In the genomic region with DNA sequence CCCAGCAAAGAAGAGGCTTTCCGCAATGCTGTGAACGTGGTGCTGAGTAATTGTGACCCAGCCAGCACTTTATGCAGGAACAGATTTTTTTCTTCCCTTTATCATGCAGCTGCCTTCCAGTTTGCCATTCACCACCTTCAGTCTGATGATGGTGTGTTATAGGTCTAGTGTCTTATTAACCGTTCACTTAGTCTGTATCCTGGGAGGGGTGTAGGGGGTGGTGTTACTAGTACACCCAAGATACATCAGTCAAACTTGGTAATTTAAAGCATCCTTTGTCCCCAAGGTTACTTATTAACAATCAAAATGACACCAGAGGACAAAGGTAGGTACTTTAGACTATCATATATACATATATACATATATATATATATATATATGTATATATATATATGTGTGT, we compare ENCODE assay signal across 20 mouse cellular contexts. TPM values are rescaled to one million over a fixed set of nuclear protein-coding genes. Genes with fewer than 3 reads are reported as not detected.
A peak's percentile ranks its signal among the peaks of the same experiment; 100 is the strongest.
DNase-seq lines count a peak whose midpoint lies in the region; ATAC-seq lines count a peak whose summit lies in the region.
"Had no signal": no experiment of that assay in that cellular context is flagged by ENCODE, and none has a peak within 500 bp of the region (broad histone marks: within the 10 kb centered on the region; RNA-seq: fewer than 3 reads in every experiment).

No protein-coding gene starts in this region.

- H3K4me3 ChIP-seq in hindbrain, embryonic 10.5 days: no peak overlapping the region
- H3K4me3 ChIP-seq in hindbrain, embryonic 11.5 days (ENCODE audit: low read depth, low read length): no peak overlapping the region
- no peak overlapping the region for H3K4me3 ChIP-seq in midbrain, embryonic 14.5 days (replicated peaks; ENCODE audit: low read depth, low read length)
- H3K4me3 ChIP-seq in midbrain, embryonic 13.5 days (replicated peaks): no peak overlapping the region
- H3K4me3 ChIP-seq in intestine, embryonic 15.5 days (replicated peaks): no peak overlapping the region
- no peak overlapping the region for H3K4me3 ChIP-seq in neural tube, embryonic 15.5 days (replicated peaks)
- H3K4me3 ChIP-seq: forebrain, embryonic 15.5 days; liver, embryonic 15.5 days; lung, embryonic 15.5 days; megakaryocyte, embryonic 14.5 days; midbrain, embryonic 15.5 days had no signal

- 82% methylated on average over 3 of the region's 3 CpGs for WGBS in hindbrain, embryonic 10.5 days
- 87% methylated on average over 3 of the region's 3 CpGs for WGBS in hindbrain, embryonic 11.5 days
- WGBS in midbrain, embryonic 14.5 days: 82% methylated on average over 3 of the region's 3 CpGs
- WGBS in midbrain, embryonic 13.5 days: 79% methylated on average over 3 of the region's 3 CpGs
- 71% methylated on average over 3 of the region's 3 CpGs for WGBS in intestine, embryonic 15.5 days
- WGBS in neural tube, embryonic 15.5 days: 60% methylated on average over 3 of the region's 3 CpGs

- no peaks in the 10 kb centered on the region for H3K36me3 ChIP-seq in hindbrain, embryonic 10.5 days
- H3K36me3 ChIP-seq in hindbrain, embryonic 11.5 days (ENCODE audit: control insufficient read depth, insufficient read depth, low read length): no peaks in the 10 kb centered on the region
- H3K36me3 ChIP-seq in midbrain, embryonic 14.5 days (ENCODE audit: control insufficient read depth, insufficient read depth, low read length): no peaks in the 10 kb centered on the region
- H3K36me3 ChIP-seq in midbrain, embryonic 13.5 days: no peaks in the 10 kb centered on the region
- H3K36me3 ChIP-seq in intestine, embryonic 15.5 days: no peaks in the 10 kb centered on the region
- no peaks in the 10 kb centered on the region for H3K36me3 ChIP-seq in neural tube, embryonic 15.5 days
- H3K36me3 ChIP-seq: forebrain, embryonic 15.5 days; liver, embryonic 15.5 days; lung, embryonic 15.5 days; midbrain, embryonic 15.5 days had no signal

- no peaks in the 10 kb centered on the region for H3K9me3 ChIP-seq in hindbrain, embryonic 10.5 days
- H3K9me3 ChIP-seq in hindbrain, embryonic 11.5 days (ENCODE audit: control insufficient read depth, low read length): no peaks in the 10 kb centered on the region
- H3K9me3 ChIP-seq in midbrain, embryonic 14.5 days (ENCODE audit: control insufficient read depth, low read length): no peaks in the 10 kb centered on the region
- no peaks in the 10 kb centered on the region for H3K9me3 ChIP-seq in midbrain, embryonic 13.5 days
- H3K9me3 ChIP-seq in intestine, embryonic 15.5 days: no peaks in the 10 kb centered on the region
- no peaks in the 10 kb centered on the region for H3K9me3 ChIP-seq in neural tube, embryonic 15.5 days (replicated peaks)
- H3K9me3 ChIP-seq: forebrain, embryonic 15.5 days; liver, embryonic 15.5 days; lung, embryonic 15.5 days; megakaryocyte, embryonic 14.5 days; midbrain, embryonic 15.5 days had no signal

- peaks cover 67% of the 10 kb centered on the region for H3K4me1 ChIP-seq in hindbrain, embryonic 10.5 days (replicated peaks)
- peaks cover 5% of the 10 kb centered on the region; the same call in 1 of the 2 replicates for H3K4me1 ChIP-seq in hindbrain, embryonic 11.5 days (replicated peaks; ENCODE audit: control insufficient read depth, insufficient read depth, low read length)
- H3K4me1 ChIP-seq in midbrain, embryonic 14.5 days (ENCODE audit: control insufficient read depth, insufficient read depth, low read length): peaks cover 16% of the 10 kb centered on the region
- peaks cover 20% of the 10 kb centered on the region for H3K4me1 ChIP-seq in midbrain, embryonic 13.5 days (replicated peaks)
- H3K4me1 ChIP-seq in intestine, embryonic 15.5 days (replicated peaks): peaks cover 67% of the 10 kb centered on the region
- peaks cover 56% of the 10 kb centered on the region for H3K4me1 ChIP-seq in neural tube, embryonic 15.5 days

- no peak overlapping the region for H3K9ac ChIP-seq in hindbrain, embryonic 11.5 days (ENCODE audit: low read depth, low read length)
- H3K9ac ChIP-seq in midbrain, embryonic 14.5 days (replicated peaks; ENCODE audit: low read length): no peak overlapping the region
- H3K9ac ChIP-seq in midbrain, embryonic 13.5 days (replicated peaks): no peak overlapping the region
- H3K9ac ChIP-seq in intestine, embryonic 15.5 days: no peak overlapping the region
- H3K9ac ChIP-seq in neural tube, embryonic 15.5 days (replicated peaks): no peak overlapping the region
- H3K9ac ChIP-seq: forebrain, embryonic 15.5 days; liver, embryonic 15.5 days; lung, embryonic 15.5 days; midbrain, embryonic 15.5 days had no signal

- no peaks in the 10 kb centered on the region for H3K27me3 ChIP-seq in hindbrain, embryonic 10.5 days (ENCODE audit: insufficient read depth, poor library complexity, severe bottlenecking)
- H3K27me3 ChIP-seq in hindbrain, embryonic 11.5 days (ENCODE audit: control insufficient read depth, insufficient read depth, low read length): no peaks in the 10 kb centered on the region
- no peaks in the 10 kb centered on the region for H3K27me3 ChIP-seq in midbrain, embryonic 14.5 days (ENCODE audit: control insufficient read depth, insufficient read depth, low read length)
- no peaks in the 10 kb centered on the region for H3K27me3 ChIP-seq in midbrain, embryonic 13.5 days
- H3K27me3 ChIP-seq in intestine, embryonic 15.5 days (replicated peaks): no peaks in the 10 kb centered on the region
- no peaks in the 10 kb centered on the region for H3K27me3 ChIP-seq in neural tube, embryonic 15.5 days (replicated peaks)
- H3K27me3 ChIP-seq: forebrain, embryonic 15.5 days; liver, embryonic 15.5 days; lung, embryonic 15.5 days; midbrain, embryonic 15.5 days had no signal

- peak overlapping the region; percentile 74; the same call in 1 of the 2 replicates for H3K27ac ChIP-seq in hindbrain, embryonic 10.5 days
- no peak overlapping the region for H3K27ac ChIP-seq in hindbrain, embryonic 11.5 days (ENCODE audit: low read depth, low read length)
- H3K27ac ChIP-seq in midbrain, embryonic 14.5 days (replicated peaks; ENCODE audit: low read depth, low read length): peak overlapping the region; percentile 45; the same call in 1 of the 2 replicates
- H3K27ac ChIP-seq in midbrain, embryonic 13.5 days: no peak overlapping the region
- H3K27ac ChIP-seq in intestine, embryonic 15.5 days: peak overlapping the region; percentile 44
- peak overlapping the region; percentile 81 for H3K27ac ChIP-seq in neural tube, embryonic 15.5 days (replicated peaks)
- H3K27ac ChIP-seq: liver, embryonic 15.5 days had no signal

- ATAC-seq in hindbrain, embryonic 11.5 days (ENCODE audit: low FRiP score): no peak
- ATAC-seq in midbrain, embryonic 14.5 days (ENCODE audit: low FRiP score, low TSS enrichment): no peak
- ATAC-seq in midbrain, embryonic 13.5 days: no peak
- peak; percentile 61 for ATAC-seq in intestine, embryonic 15.5 days
- no peak for ATAC-seq in neural tube, embryonic 15.5 days (ENCODE audit: low FRiP score)
- no peak for ATAC-seq in erythroblast, adult 5-6 weeks (replicated peaks; ENCODE audit: low FRiP score, poor library complexity, severe bottlenecking)
- ATAC-seq: midbrain, embryonic 15.5 days had no signal

- no peak overlapping the region for H3K4me2 ChIP-seq in hindbrain, embryonic 11.5 days (replicated peaks; ENCODE audit: low read depth, low read length)
- no peak overlapping the region for H3K4me2 ChIP-seq in midbrain, embryonic 14.5 days (ENCODE audit: low read length)
- no peak overlapping the region for H3K4me2 ChIP-seq in midbrain, embryonic 13.5 days (replicated peaks)
- H3K4me2 ChIP-seq in intestine, embryonic 15.5 days (replicated peaks): no peak overlapping the region
- H3K4me2 ChIP-seq in neural tube, embryonic 15.5 days: no peak overlapping the region
- H3K4me2 ChIP-seq: forebrain, embryonic 15.5 days; liver, embryonic 15.5 days; lung, embryonic 15.5 days; midbrain, embryonic 15.5 days had no signal

- DNase-seq in hindbrain, embryonic 10.5 days (ENCODE audit: low spot score): no peak
- no peak for DNase-seq in hindbrain, embryonic 11.5 days (ENCODE audit: low spot score)
- DNase-seq in midbrain, embryonic 14.5 days: no peak
- DNase-seq in natural killer cell, adult 2 months (ENCODE audit: low spot score in 2 of 2): no peak
- DNase-seq: adrenal gland, adult 8-10 months; cerebellum, adult 2 months; gastrocnemius, postnatal 25 days; liver; lung, postnatal 36 days; right cerebral cortex, postnatal 14 days; spleen, adult 18-20 months had no signal

RNA-seq across cellular contexts. Expression of gene Rassf3, which starts 51.7 kb away (rescaled TPM):
- polyA plus RNA-seq in hindbrain, embryonic 10.5 days (2016; fragmentation: Nextera tagmentation; extraction: Ambion mirVana): 8.0 and 11.4 TPM in 2 replicates
- polyA plus RNA-seq in hindbrain, embryonic 11.5 days (2014; fragmentation: Nextera tagmentation; extraction: Ambion mirVana): 7.0 and 8.1 TPM in 2 replicates
- 2.4 and 4.5 TPM in 2 replicates for polyA plus RNA-seq in midbrain, embryonic 14.5 days (2014; fragmentation: Nextera tagmentation; extraction: Ambion mirVana)
- polyA plus RNA-seq in midbrain, embryonic 13.5 days (2015; fragmentation: Nextera tagmentation; extraction: Ambion mirVana): 3.7 and 4.6 TPM in 2 replicates
- polyA plus RNA-seq in intestine, embryonic 15.5 days (2015; fragmentation: Nextera tagmentation; extraction: Ambion mirVana): 23.5 and 26.0 TPM in 2 replicates
- 6.7 and 7.1 TPM in 2 replicates for polyA plus RNA-seq in neural tube, embryonic 15.5 days (2015; fragmentation: Nextera tagmentation; extraction: Ambion mirVana)
- total RNA-seq in erythroblast, adult 5-6 weeks (2015; ENCODE audit: low replicate concordance): 11.7 and 12.5 TPM in 2 replicates
- 7.8 and 12.7 TPM in 2 replicates for total RNA-seq in erythroblast, adult 5-6 weeks (2017; ENCODE audit: low replicate concordance)

RNA-seq across cellular contexts. Expression of gene Gns, which starts 59.6 kb away (rescaled TPM):
- polyA plus RNA-seq in hindbrain, embryonic 10.5 days (2016; fragmentation: Nextera tagmentation; extraction: Ambion mirVana): 39.5 and 39.9 TPM in 2 replicates
- 38.8 and 41.2 TPM in 2 replicates for polyA plus RNA-seq in hindbrain, embryonic 11.5 days (2014; fragmentation: Nextera tagmentation; extraction: Ambion mirVana)
- 36.5 and 47.2 TPM in 2 replicates for polyA plus RNA-seq in midbrain, embryonic 14.5 days (2014; fragmentation: Nextera tagmentation; extraction: Ambion mirVana)
- 33.9 and 36.9 TPM in 2 replicates for polyA plus RNA-seq in midbrain, embryonic 13.5 days (2015; fragmentation: Nextera tagmentation; extraction: Ambion mirVana)
- 41.4 and 42.4 TPM in 2 replicates for polyA plus RNA-seq in intestine, embryonic 15.5 days (2015; fragmentation: Nextera tagmentation; extraction: Ambion mirVana)
- polyA plus RNA-seq in neural tube, embryonic 15.5 days (2015; fragmentation: Nextera tagmentation; extraction: Ambion mirVana): 39.8 and 41.5 TPM in 2 replicates
- 9.6 and 15.3 TPM in 2 replicates for total RNA-seq in erythroblast, adult 5-6 weeks (2015; ENCODE audit: low replicate concordance)
- 4.9 and 11.6 TPM in 2 replicates for total RNA-seq in erythroblast, adult 5-6 weeks (2017; ENCODE audit: low replicate concordance)

Comparison
In these comparisons a context has a peak if more than half of its experiments do, and no peak if none do; other contexts are left out.
1. H3K27ac ChIP-seq: peak in hindbrain, embryonic 10.5 days (single experiment), midbrain, embryonic 14.5 days (single experiment), intestine, embryonic 15.5 days (single experiment) and neural tube, embryonic 15.5 days (single experiment); none in hindbrain, embryonic 11.5 days (single experiment) and midbrain, embryonic 13.5 days (single experiment).